Mouse (Mus musculus) limb, embryonic 12.5 days (tissue): Measurements from ENCODE around the gene Slc35d2. TPM values are rescaled to one million over a fixed set of nuclear protein-coding genes. Genes with fewer than 3 reads are reported as not detected.

ENCODE experiments used
- ATAC-seq: fragments of 200-750 bp; cut with Nextera tagmentation; 2 replicates; pipeline ENCODE4 v1.8.0; 2017; ENCODE audit warnings: low read depth, moderate TSS enrichment; ENCODE audit not compliant: insufficient number of reproducible peaks, insufficient read depth, low FRiP score, low TSS enrichment
- H3K27ac ChIP-seq: fragments of 300-500 bp; sonication (generic); 2 replicates; pipeline ENCODE4 v1.5.1; 2016; ENCODE audit warnings: mild to moderate bottlenecking, moderate library complexity
- H3K27me3 ChIP-seq: fragments of 300-500 bp; sonication (generic); 2 replicates; pipeline ENCODE4 v1.6.1; 2016; ENCODE audit warnings: mild to moderate bottlenecking, moderate library complexity
- H3K36me3 ChIP-seq: fragments of 300-500 bp; sonication (generic); 2 replicates; pipeline ENCODE4 v1.6.1; 2016; ENCODE audit warnings: mild to moderate bottlenecking, moderate library complexity
- H3K4me1 ChIP-seq: fragments of 300-500 bp; sonication (generic); replicated peaks from 2 replicates; pipeline ENCODE4 v1.6.1; 2016
- H3K4me2 ChIP-seq: fragments of 300-500 bp; sonication (generic); 2 replicates; pipeline ENCODE4 v1.6.1; 2016; ENCODE audit warnings: mild to moderate bottlenecking, moderate library complexity
- H3K4me3 ChIP-seq: fragments of 300-500 bp; sonication (generic); replicated peaks from 2 replicates; pipeline ENCODE4 v1.5.1; 2016; ENCODE audit warnings: mild to moderate bottlenecking
- H3K9ac ChIP-seq: fragments of 300-500 bp; sonication (generic); replicated peaks from 2 replicates; pipeline ENCODE4 v1.6.1; 2016; ENCODE audit warnings: mild to moderate bottlenecking, moderate library complexity
- H3K9me3 ChIP-seq: fragments of 300-500 bp; sonication (generic); 2 replicates; pipeline ENCODE4 v1.6.1; 2016; ENCODE audit warnings: mild to moderate bottlenecking, moderate library complexity
- WGBS: fragments of 180-500 bp; shearing (Covaris S2); methylation state at CpG from one replicate; pipeline ENCODE4 v1.1.7; 2016; 5-methylcytosine and 5-hydroxymethylcytosine counted together
- polyA plus RNA-seq: library from polyadenylated mRNA; unstranded; fragments of >200 nt; fragmentation: Nextera tagmentation; extraction: Ambion mirVana; gene quantifications from 2 replicates; pipeline ENCODE4 v1.2.1, GENCODE M21; 2016

The Slc35d2 gene
- polyA plus RNA-seq, 1 experiment from 2014 or later: 4.5 TPM

DNA sequence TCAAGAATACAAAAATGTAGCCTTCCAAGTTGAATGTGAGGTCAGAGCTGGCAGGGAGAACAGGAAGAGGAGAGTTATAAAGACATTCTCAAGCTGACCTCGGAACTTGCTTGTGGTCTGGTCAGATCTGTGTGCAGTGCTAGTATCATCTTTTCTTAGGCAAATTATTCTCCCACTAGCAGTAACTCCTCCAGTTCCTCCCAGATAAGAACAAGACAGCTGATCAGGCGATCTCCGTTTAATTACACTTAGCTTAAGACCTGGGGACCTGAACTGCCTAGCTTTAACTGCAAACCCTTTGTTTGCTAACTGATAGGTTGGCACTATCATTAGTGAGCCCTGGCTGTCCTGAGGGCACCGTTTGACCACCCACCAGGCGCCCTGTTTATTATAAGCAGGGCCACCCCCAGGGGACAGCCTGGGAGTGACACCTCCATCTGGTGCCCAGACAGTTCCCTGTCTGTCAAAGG is 20.8 kb downstream of the Slc35d2 start:
- H3K4me3 ChIP-seq: no peak overlapping the region
- no peak for ATAC-seq
- H3K4me1 ChIP-seq: peaks cover 11% of the 10 kb centered on the region
- WGBS: 26% methylated on average over 5 of the region's 5 CpGs
- H3K27ac ChIP-seq: no peak overlapping the region
- no peaks in the 10 kb centered on the region for H3K9me3 ChIP-seq
- no peaks in the 10 kb centered on the region for H3K36me3 ChIP-seq
- H3K27me3 ChIP-seq: no peaks in the 10 kb centered on the region
- H3K4me2 ChIP-seq: no peak overlapping the region
- no peak overlapping the region for H3K9ac ChIP-seq

DNA sequence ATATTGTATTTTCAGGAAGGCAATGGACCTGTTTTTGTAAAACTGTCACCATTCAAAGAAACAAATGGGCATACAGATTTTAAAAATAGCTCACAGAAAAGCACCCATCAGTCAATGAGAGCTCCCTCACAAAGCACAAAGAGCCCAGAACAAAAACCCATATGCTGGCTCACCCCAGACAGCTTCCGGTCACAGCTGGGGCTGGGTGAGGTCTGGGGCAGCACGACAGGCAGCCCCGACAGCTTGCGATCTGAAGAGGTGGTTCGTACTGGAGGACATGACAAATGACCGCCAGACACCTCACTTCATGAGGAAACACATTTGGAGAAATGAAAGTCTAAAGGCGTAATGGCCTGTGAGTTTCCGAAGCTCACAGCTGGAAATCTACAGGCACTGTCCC is 21.6 kb downstream of the Slc35d2 start:
- no peak for ATAC-seq
- WGBS: 24% methylated on average over 8 of the region's 8 CpGs
- no peak overlapping the region for H3K27ac ChIP-seq

DNA sequence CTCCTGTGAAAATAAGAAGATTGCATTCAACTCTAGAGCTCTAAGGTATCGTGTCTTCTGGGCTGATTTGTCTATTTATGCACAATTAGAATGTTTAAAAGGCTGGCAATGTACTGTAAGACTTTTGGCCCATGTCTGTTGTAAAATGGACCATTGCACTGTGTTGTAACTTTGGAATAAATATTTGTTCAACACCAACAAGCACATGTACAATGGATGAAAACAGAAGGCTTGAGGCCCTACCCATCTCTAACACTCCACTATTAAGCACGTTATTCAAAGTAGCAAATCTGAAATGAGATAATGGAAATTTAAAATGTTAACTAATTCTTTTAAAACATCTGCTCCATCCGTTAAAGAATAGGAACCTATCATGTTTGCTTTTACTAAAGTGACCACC is 22.1 kb downstream of the Slc35d2 start:
- Histone ChIP-seq H3K27me3 (no peaks in the 10 kb centered on the region), H3K9me3 (no peaks in the 10 kb centered on the region), H3K36me3 (no peaks in the 10 kb centered on the region), H3K4me3 (no peak overlapping the region), H3K27ac (no peak overlapping the region), H3K4me2 (no peak overlapping the region), H3K4me1 (peaks cover 11% of the 10 kb centered on the region), H3K9ac (no peak overlapping the region)
- WGBS: 83% methylated on average over 3 of the region's 3 CpGs
- no peak for ATAC-seq

More for the DNA sequence above, 21.6 kb downstream of the Slc35d2 start:
- Histone ChIP-seq H3K27me3 (no peaks in the 10 kb centered on the region), H3K4me2 (no peak overlapping the region), H3K9ac (no peak overlapping the region), H3K9me3 (no peaks in the 10 kb centered on the region), H3K4me1 (peaks cover 11% of the 10 kb centered on the region), H3K4me3 (no peak overlapping the region), H3K36me3 (no peaks in the 10 kb centered on the region)

DNA sequence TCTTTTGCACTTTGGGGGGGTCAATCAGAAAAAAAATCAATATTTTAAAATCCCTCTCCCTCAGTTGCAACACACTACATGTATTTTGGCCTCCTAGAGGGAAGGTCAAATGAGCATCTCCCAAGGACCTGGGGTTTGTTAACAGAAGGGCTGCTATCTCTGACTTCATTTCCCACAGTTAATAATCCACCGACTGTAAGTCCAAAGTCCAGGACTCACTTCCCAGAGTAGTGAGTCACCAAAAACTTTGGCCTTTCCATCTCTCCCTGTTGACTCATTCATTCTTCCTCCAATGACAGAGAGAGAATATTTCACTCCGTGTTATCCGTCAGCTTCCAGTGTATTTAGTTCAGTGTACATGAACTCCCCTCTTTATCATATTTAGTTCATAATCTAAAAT is 23.5 kb downstream of the Slc35d2 start:
- Histone ChIP-seq H3K27me3 (no peaks in the 10 kb centered on the region), H3K9me3 (no peaks in the 10 kb centered on the region)
- 97% methylated on average over 3 of the region's 3 CpGs for WGBS

DNA sequence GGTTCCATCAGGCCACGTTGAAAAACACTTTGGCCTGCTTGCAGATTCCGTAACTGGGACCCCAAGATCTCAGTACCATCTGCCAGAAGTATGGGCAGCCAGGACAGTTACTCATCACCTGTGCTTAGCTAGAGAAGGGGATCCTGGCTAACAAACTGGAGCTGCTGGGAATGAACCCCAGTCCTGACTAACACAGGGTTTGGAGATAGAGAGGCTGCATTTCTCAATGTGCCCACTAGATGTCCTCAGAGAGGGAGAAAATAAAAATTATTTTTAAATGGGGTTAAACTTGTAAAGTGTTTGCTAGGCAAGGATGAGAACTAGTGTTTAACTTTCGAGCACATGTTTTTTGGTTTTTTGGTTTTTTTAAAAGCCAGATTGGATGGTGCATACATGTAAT is 29.0 kb downstream of the Slc35d2 start:
- H3K9me3 ChIP-seq: no peaks in the 10 kb centered on the region
- no peak for ATAC-seq
- no peak overlapping the region for H3K4me2 ChIP-seq

More for the DNA sequence above, 23.5 kb downstream of the Slc35d2 start:
- Histone ChIP-seq H3K4me2 (no peak overlapping the region), H3K4me1 (peaks cover 11% of the 10 kb centered on the region), H3K36me3 (no peaks in the 10 kb centered on the region), H3K27ac (no peak overlapping the region), H3K9ac (no peak overlapping the region), H3K4me3 (no peak overlapping the region)
- no peak for ATAC-seq

DNA sequence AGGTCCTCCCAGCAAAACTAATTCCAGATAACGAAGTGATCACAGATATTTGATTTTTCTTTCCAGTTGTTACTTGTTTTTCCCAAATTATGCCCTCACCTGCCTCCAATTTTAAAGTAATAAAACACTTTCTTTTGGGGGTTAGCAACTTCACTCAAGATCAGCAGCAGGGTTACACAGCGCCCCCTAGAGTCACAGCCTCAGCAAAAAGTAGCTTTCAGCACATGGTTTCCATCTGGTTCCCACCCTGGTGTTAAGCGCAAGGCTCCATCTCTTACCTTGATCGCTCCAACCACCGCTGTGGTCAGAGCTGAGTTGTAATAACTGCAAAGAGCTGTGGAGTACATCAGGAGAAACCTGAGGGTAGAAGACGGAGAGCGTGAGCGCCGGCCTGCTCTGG is 30.2 kb downstream of the Slc35d2 start:
- Histone ChIP-seq H3K4me3 (no peak overlapping the region), H3K36me3 (no peaks in the 10 kb centered on the region), H3K27me3 (no peaks in the 10 kb centered on the region), H3K4me1 (no peaks in the 10 kb centered on the region), H3K9me3 (no peaks in the 10 kb centered on the region), H3K9ac (no peak overlapping the region), H3K27ac (no peak overlapping the region), H3K4me2 (no peak overlapping the region)
- 68% methylated on average over 9 of the region's 9 CpGs for WGBS
- ATAC-seq: no peak

More for the DNA sequence above, 29.0 kb downstream of the Slc35d2 start:
- Histone ChIP-seq H3K27ac (no peak overlapping the region), H3K4me3 (no peak overlapping the region), H3K27me3 (no peaks in the 10 kb centered on the region), H3K4me1 (no peaks in the 10 kb centered on the region), H3K36me3 (no peaks in the 10 kb centered on the region), H3K9ac (no peak overlapping the region)
- WGBS: 71% methylated on average over 3 of the region's 3 CpGs

DNA sequence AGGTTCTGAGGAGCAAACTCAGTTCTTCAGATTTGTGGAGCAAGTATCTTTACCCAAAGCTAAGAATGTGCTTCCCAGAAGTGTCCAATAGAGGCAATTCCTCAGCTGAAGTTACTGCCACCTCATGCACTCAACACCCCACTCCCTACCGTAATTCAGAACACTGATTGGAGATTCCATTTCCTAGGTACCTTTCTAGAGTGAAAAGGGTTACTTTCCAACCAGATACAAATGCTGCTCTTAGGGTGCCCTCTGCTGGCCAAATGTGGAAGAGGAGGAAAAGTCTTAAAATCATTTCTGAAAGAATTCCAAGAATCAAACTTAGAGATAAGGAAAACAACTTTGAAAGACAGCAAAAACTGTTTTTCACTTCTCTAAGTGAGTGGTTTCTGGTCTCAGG is 35.8 kb downstream of the Slc35d2 start:
- no peak overlapping the region for H3K9ac ChIP-seq
- no peaks in the 10 kb centered on the region for H3K27me3 ChIP-seq
- no peak overlapping the region for H3K4me3 ChIP-seq
- H3K4me1 ChIP-seq: no peaks in the 10 kb centered on the region; the same call in 1 of the 2 replicates
- no peak overlapping the region for H3K4me2 ChIP-seq
- no peak overlapping the region for H3K27ac ChIP-seq
- no peaks in the 10 kb centered on the region for H3K36me3 ChIP-seq
- no peaks in the 10 kb centered on the region for H3K9me3 ChIP-seq
- WGBS: 4% methylated on average over 1 of the region's 1 CpGs
- no peak for ATAC-seq

DNA sequence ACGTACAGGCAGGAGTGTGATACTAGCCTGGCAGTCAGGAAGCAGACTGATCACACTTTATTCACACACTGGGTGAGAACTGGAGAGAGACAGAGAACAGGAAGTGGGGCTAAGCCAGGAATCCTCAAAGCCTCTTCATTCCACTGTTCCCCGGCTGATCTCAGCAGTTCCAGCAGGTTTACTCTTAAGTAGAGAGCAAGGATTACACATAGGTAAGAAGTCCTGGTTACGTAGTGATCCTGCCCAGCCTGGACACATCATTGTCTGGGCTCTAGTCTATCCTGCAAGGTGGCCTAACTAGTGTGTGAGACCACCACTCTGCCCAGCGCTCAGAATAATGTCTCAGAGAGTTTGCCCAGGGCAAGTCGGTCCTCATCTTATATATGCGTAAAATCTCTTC is 36.4 kb downstream of the Slc35d2 start:
- H3K9ac ChIP-seq: no peak overlapping the region
- no peaks in the 10 kb centered on the region for H3K9me3 ChIP-seq
- H3K36me3 ChIP-seq: no peaks in the 10 kb centered on the region
- no peak for ATAC-seq
- H3K27ac ChIP-seq: no peak overlapping the region
- no peaks in the 10 kb centered on the region; the same call in 1 of the 2 replicates for H3K4me1 ChIP-seq
- 61% methylated on average over 6 of the region's 6 CpGs for WGBS
- no peak overlapping the region for H3K4me2 ChIP-seq
- H3K27me3 ChIP-seq: no peaks in the 10 kb centered on the region
- H3K4me3 ChIP-seq: no peak overlapping the region

DNA sequence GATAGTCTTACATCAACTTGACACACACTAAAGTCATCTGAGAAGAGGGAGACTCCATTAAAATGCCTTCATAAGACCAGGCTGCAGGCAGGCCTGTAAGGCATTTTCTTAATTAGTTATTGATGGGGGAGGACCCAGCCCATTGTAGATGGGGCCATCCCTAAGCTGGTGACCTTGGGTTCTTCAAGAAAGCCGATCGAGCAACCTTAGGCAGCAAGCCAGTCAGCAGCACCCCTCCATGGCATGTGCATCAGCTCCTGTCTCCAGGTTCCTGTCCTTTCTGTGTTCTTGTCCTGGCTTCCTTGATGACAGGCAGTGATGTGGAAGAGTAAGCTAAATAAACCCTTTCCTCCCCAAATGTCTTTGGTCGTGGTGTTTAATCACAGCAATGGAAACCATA is 37.0 kb downstream of the Slc35d2 start:
- Histone ChIP-seq H3K4me3 (no peak overlapping the region), H3K27me3 (no peaks in the 10 kb centered on the region), H3K27ac (no peak overlapping the region), H3K9ac (no peak overlapping the region), H3K9me3 (no peaks in the 10 kb centered on the region), H3K4me2 (no peak overlapping the region), H3K4me1 (no peaks in the 10 kb centered on the region; the same call in 1 of the 2 replicates), H3K36me3 (no peaks in the 10 kb centered on the region)
- 50% methylated on average over 3 of the region's 3 CpGs for WGBS
- ATAC-seq: no peak

DNA sequence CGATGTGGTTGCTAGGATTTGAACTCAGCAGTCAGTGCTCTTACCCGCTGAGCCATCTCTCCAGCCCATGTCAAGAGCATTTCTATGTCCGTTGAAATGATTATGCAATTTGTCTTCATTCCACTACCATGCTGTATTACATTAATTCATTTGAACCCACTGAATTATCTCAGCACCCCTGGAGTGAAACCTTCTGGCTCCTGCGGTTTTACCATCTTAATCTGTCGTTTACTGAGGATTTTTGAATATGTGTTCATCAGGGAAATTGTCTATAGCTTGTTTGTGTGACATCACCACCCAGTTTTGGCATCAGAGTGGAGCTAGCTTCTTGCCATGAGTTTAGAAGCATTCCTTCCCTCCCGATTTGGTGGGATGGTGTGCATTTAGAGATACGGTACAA is 38.2 kb downstream of the Slc35d2 start:
- Histone ChIP-seq H3K4me1 (no peaks in the 10 kb centered on the region; the same call in 1 of the 2 replicates), H3K9ac (no peak overlapping the region), H3K4me3 (no peak overlapping the region), H3K9me3 (no peaks in the 10 kb centered on the region), H3K4me2 (no peak overlapping the region), H3K36me3 (no peaks in the 10 kb centered on the region), H3K27me3 (no peaks in the 10 kb centered on the region), H3K27ac (no peak overlapping the region)
- 68% methylated on average over 7 of the region's 7 CpGs for WGBS
- no peak for ATAC-seq

DNA sequence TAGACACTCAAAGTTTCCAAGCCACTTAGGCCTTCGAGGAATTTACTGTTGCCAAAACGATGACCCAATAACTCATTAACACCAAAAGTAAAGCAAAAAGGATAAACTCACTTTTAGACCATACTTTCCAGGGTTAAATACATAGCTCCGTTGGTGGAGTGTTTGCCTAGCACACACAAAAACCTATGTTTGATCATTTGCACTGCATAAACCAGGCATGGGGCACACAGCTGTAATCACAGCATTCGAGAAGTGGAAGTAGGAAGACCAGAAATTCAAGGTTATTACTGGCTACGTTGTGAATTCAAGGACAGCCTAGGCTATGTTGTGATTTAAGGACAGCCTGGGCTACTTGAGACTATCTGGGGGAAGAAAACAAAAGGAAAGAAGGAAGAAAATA is 38.9 kb downstream of the Slc35d2 start:
- H3K27me3 ChIP-seq: no peaks in the 10 kb centered on the region
- no peak overlapping the region for H3K9ac ChIP-seq
- no peak for ATAC-seq
- H3K36me3 ChIP-seq: no peaks in the 10 kb centered on the region
- no peak overlapping the region for H3K4me3 ChIP-seq
- no peaks in the 10 kb centered on the region; the same call in 1 of the 2 replicates for H3K4me1 ChIP-seq
- H3K27ac ChIP-seq: no peak overlapping the region
- H3K4me2 ChIP-seq: no peak overlapping the region
- H3K9me3 ChIP-seq: no peaks in the 10 kb centered on the region
- WGBS: 82% methylated on average over 5 of the region's 5 CpGs

DNA sequence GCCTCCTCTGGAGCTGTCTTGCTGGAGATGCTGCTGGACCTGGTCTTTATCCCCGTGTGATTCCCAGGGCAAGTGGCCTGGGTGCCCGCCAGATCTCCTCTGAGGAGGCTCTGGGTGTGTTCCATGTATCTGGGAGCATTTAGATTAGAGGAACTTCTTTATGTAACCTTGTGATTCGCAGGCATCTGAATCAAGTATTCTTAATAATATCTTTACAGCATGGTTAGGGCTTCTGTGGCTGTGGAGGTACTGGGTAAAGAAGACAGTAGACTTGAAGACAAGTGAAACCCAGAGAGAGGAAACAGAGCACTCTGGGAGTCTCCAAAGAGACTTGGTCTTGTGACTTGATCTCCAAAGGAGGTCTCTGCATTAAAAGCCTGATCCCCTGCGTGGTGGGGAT is 40.0 kb downstream of the Slc35d2 start, which contains the start of gene Hsd17b3:
Gene Hsd17b3, minus strand, starts transcription at position 101 of the 400 bp plus-strand sequence.
- Histone ChIP-seq H3K27me3 (no peaks in the 10 kb centered on the region), H3K9me3 (no peaks in the 10 kb centered on the region), H3K27ac (no peak within 1 kb of the TSS), H3K4me2 (no peak within 1 kb of the TSS), H3K4me3 (no peak within 1 kb of the TSS), H3K4me1 (no peaks in the 10 kb centered on the region; the same call in 1 of the 2 replicates), H3K9ac (no peak within 1 kb of the TSS), H3K36me3 (no peaks in the 10 kb centered on the region)
- no peak for ATAC-seq
- WGBS: 79% methylated on average over 4 of the region's 4 CpGs
